15 mouse cellular contexts compared by ENCODE assay signal in genomic region chr1:118413169-118413568, GRCm38 (mm10).
"Had no signal": no experiment of that assay in that cellular context is flagged by ENCODE, and none has a peak within 500 bp of the region (broad histone marks: within the 10 kb centered on the region; RNA-seq: fewer than 3 reads in every experiment).

No protein-coding gene starts in this region.

- ATAC-seq: intestine, embryonic 15.5 days had no signal

- H3K4me3 ChIP-seq: intestine, embryonic 15.5 days; kidney, embryonic 15.5 days; limb, embryonic 13.5 days; midbrain, embryonic 10.5 days; myocyte; neural tube, embryonic 12.5 days had no signal

- H3K9ac ChIP-seq: intestine, embryonic 15.5 days; kidney, embryonic 15.5 days; limb, embryonic 13.5 days; neural tube, embryonic 12.5 days had no signal

- H3K36me3 ChIP-seq: intestine, embryonic 15.5 days; neural tube, embryonic 12.5 days had no signal

- H3K4me1 ChIP-seq: intestine, embryonic 15.5 days; kidney, embryonic 15.5 days; limb, embryonic 13.5 days; midbrain, embryonic 10.5 days; neural tube, embryonic 12.5 days had no signal

- H3K9me3 ChIP-seq: intestine, embryonic 15.5 days; kidney, embryonic 15.5 days; limb, embryonic 13.5 days; midbrain, embryonic 10.5 days; neural tube, embryonic 12.5 days had no signal

- DNase-seq: kidney, adult 18-20 months; kidney, postnatal 14 days; left cerebral cortex, postnatal 4 days; lung, adult 18-20 months; midbrain, embryonic 14.5 days; right cerebral cortex, postnatal 4 days; spleen, adult 18-20 months; thymus, adult 18-20 months; thymus, postnatal 14 days had no signal

- H3K27ac ChIP-seq: intestine, embryonic 15.5 days; kidney, embryonic 15.5 days; limb, embryonic 13.5 days; midbrain, embryonic 10.5 days; neural tube, embryonic 12.5 days had no signal

- H3K4me2 ChIP-seq: intestine, embryonic 15.5 days; kidney, embryonic 15.5 days; limb, embryonic 13.5 days; neural tube, embryonic 12.5 days had no signal

- H3K27me3 ChIP-seq: intestine, embryonic 15.5 days; kidney, embryonic 15.5 days; limb, embryonic 13.5 days; neural tube, embryonic 12.5 days had no signal
